Comparison of ENCODE assay signal across 9 mouse cellular contexts in the genomic region with DNA sequence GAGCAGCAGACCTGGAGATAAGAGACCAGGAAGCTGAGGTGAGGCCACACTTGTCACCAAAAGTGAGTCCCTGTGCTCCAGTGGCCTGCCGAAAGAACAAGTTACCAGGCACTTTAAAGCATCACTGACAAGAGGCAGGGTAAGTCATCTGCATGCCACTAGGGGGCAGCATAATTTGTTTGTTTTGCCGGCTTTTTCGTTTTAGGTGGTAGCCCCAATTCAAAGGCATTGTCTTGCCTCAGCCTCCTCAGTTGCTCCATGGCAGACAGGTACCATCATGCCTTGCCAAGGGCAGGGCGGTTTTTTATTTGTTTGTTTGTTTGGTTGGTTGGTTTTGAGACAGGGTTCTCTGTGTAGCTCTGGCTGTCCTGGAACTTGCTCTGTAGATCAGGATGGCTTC. TPM values are rescaled to one million over a fixed set of nuclear protein-coding genes. Genes with fewer than 3 reads are reported as not detected.
DNase-seq lines count a peak whose midpoint lies in the region; ATAC-seq lines count a peak whose summit lies in the region.
"Had no signal": no experiment of that assay in that cellular context is flagged by ENCODE, and none has a peak within 500 bp of the region (broad histone marks: within the 10 kb centered on the region; RNA-seq: fewer than 3 reads in every experiment).

No protein-coding gene starts in this region.

- H3K36me3 ChIP-seq in intestine, embryonic 14.5 days (ENCODE audit: control insufficient read depth, insufficient read depth, low read length): no peaks in the 10 kb centered on the region
- no peaks in the 10 kb centered on the region for H3K36me3 ChIP-seq in intestine, embryonic 16.5 days (ENCODE audit: control insufficient read depth, insufficient read depth, low read length)

- no peak overlapping the region for H3K4me2 ChIP-seq in intestine, embryonic 14.5 days (ENCODE audit: low read length)
- H3K4me2 ChIP-seq in intestine, embryonic 16.5 days (ENCODE audit: low read depth, low read length): no peak overlapping the region

- 79% methylated on average over 4 of the region's 4 CpGs for WGBS in intestine, embryonic 14.5 days
- 80% methylated on average over 4 of the region's 4 CpGs for WGBS in intestine, embryonic 16.5 days

- no peaks in the 10 kb centered on the region for H3K27me3 ChIP-seq in intestine, embryonic 14.5 days (replicated peaks; ENCODE audit: control insufficient read depth, insufficient read depth, low read length)
- no peaks in the 10 kb centered on the region for H3K27me3 ChIP-seq in intestine, embryonic 16.5 days (replicated peaks; ENCODE audit: control insufficient read depth, insufficient read depth, low read length)

- no peaks in the 10 kb centered on the region for H3K9me3 ChIP-seq in intestine, embryonic 14.5 days (ENCODE audit: control insufficient read depth, low read length)
- H3K9me3 ChIP-seq in intestine, embryonic 16.5 days (ENCODE audit: control insufficient read depth, low read length): no peaks in the 10 kb centered on the region

- no peak overlapping the region for H3K27ac ChIP-seq in intestine, embryonic 14.5 days (ENCODE audit: low read depth)
- no peak overlapping the region for H3K27ac ChIP-seq in intestine, embryonic 16.5 days (ENCODE audit: low read length)

- H3K4me3 ChIP-seq in intestine, embryonic 14.5 days (ENCODE audit: low read depth, low read length): no peak overlapping the region
- no peak overlapping the region for H3K4me3 ChIP-seq in intestine, embryonic 16.5 days (ENCODE audit: low read length)

- no peak for ATAC-seq in intestine, embryonic 14.5 days (replicated peaks; ENCODE audit: low FRiP score, low TSS enrichment, low read depth)
- no peak for ATAC-seq in intestine, embryonic 16.5 days
- peak; percentile 67 for ATAC-seq in common myeloid progenitor, adult 5-6 weeks (replicated peaks; ENCODE audit: low read depth, poor library complexity, severe bottlenecking)

- peak; percentile 55 for DNase-seq in intestine, embryonic 14.5 days (ENCODE audit: low spot score)
- peak; percentile 58 for DNase-seq in CD4-positive helper T cell, adult 2 months (ENCODE audit: low read depth, low spot score)
- DNase-seq in WW6 (ENCODE audit: low read depth, low spot score): peak; percentile 50
- peak; percentile 49 to 50 for DNase-seq in kidney, postnatal 25 days
- DNase-seq in retina, adult 2 months (ENCODE audit: low read depth, low spot score): peak; percentile 28
- no peak for DNase-seq in urinary bladder, adult 2 months (ENCODE audit: low spot score)

- H3K4me1 ChIP-seq in intestine, embryonic 14.5 days (replicated peaks; ENCODE audit: control insufficient read depth, insufficient read depth, low read length): no peaks in the 10 kb centered on the region
- no peaks in the 10 kb centered on the region for H3K4me1 ChIP-seq in intestine, embryonic 16.5 days (ENCODE audit: control insufficient read depth, insufficient read depth, low read length)

- no peak overlapping the region for H3K9ac ChIP-seq in intestine, embryonic 14.5 days (ENCODE audit: low read length)
- no peak overlapping the region for H3K9ac ChIP-seq in intestine, embryonic 16.5 days (ENCODE audit: low read depth, low read length)

RNA-seq across cellular contexts. Expression of gene Gm10972, which starts 26.2 kb away (rescaled TPM):
- polyA plus RNA-seq in intestine, embryonic 14.5 days (2014; fragmentation: Nextera tagmentation; extraction: Ambion mirVana): not detected in 2 replicates
- polyA plus RNA-seq in intestine, embryonic 16.5 days (2015; fragmentation: Nextera tagmentation; extraction: Ambion mirVana): not detected in 2 replicates
- not detected in 2 replicates for total RNA-seq in common myeloid progenitor, adult 5-6 weeks (2017)
- not detected in 2 replicates for polyA plus RNA-seq in urinary bladder, adult 2 months (2012; rRNA removed)
- polyA plus RNA-seq: liver, embryonic 16.5 days had no signal

RNA-seq across cellular contexts. Expression of gene Snx27, which starts 34.2 kb away (rescaled TPM):
- polyA plus RNA-seq in intestine, embryonic 14.5 days (2014; fragmentation: Nextera tagmentation; extraction: Ambion mirVana): 28.6 and 33.8 TPM in 2 replicates
- polyA plus RNA-seq in intestine, embryonic 16.5 days (2015; fragmentation: Nextera tagmentation; extraction: Ambion mirVana): 26.7 and 27.4 TPM in 2 replicates
- 24.8 and 26.5 TPM in 2 replicates for total RNA-seq in common myeloid progenitor, adult 5-6 weeks (2017)
- polyA plus RNA-seq in urinary bladder, adult 2 months (2012; rRNA removed): 20.6 and 22.3 TPM in 2 replicates

RNA-seq across cellular contexts. Expression of gene Tuft1, which starts 42.0 kb away (rescaled TPM):
- polyA plus RNA-seq in intestine, embryonic 14.5 days (2014; fragmentation: Nextera tagmentation; extraction: Ambion mirVana): 10.9 and 11.0 TPM in 2 replicates
- polyA plus RNA-seq in intestine, embryonic 16.5 days (2015; fragmentation: Nextera tagmentation; extraction: Ambion mirVana): 11.6 and 12.5 TPM in 2 replicates
- total RNA-seq in common myeloid progenitor, adult 5-6 weeks (2017): 5.6 and 5.7 TPM in 2 replicates
- polyA plus RNA-seq in urinary bladder, adult 2 months (2012; rRNA removed): 17.0 and 18.9 TPM in 2 replicates
